Mouse (Mus musculus): ENCODE data around the gene Eras. TPM values are rescaled to one million over a fixed set of nuclear protein-coding genes. Genes with fewer than 3 reads are reported as not detected.
A peak's percentile ranks its signal among the peaks of the same experiment; 100 is the strongest.

The Eras gene
- polyA plus RNA-seq, 1 experiment from 2014 or later = not detected

GRCm38 (mm10) chrX:7907735-7908134 lies 20.7 kb downstream of the Eras start, which contains the start of gene Gm10491:
Gm10491 (minus strand) TSS chrX:7907835.
- 87% methylated on average over 5 of the region's 5 CpGs for WGBS
- no peaks in the 10 kb centered on the region for H3K4me1 ChIP-seq

GRCm38 (mm10) chrX:7904441-7904840 lies 24.0 kb downstream of the Eras start:
- ATAC-seq (ENCODE audit: insufficient read depth, low FRiP score, low read depth) = no peak
- no peak overlapping the region for H3K4me3 ChIP-seq (replicated peaks)
- H3K27ac ChIP-seq = no peak overlapping the region
- no peaks in the 10 kb centered on the region for H3K27me3 ChIP-seq (replicated peaks)
- H3K9me3 ChIP-seq = no peaks in the 10 kb centered on the region
- WGBS = 90% methylated on average over 5 of the region's 5 CpGs
- no peaks in the 10 kb centered on the region for H3K4me1 ChIP-seq
- no peaks in the 10 kb centered on the region for H3K36me3 ChIP-seq
- H3K9ac ChIP-seq = no peak overlapping the region
- no peak overlapping the region for H3K4me2 ChIP-seq

More at GRCm38 (mm10) chrX:7907735-7908134, 20.7 kb downstream of the Eras start, which contains the start of gene Gm10491:
- Histone ChIP-seq H3K36me3 (no peaks in the 10 kb centered on the region), H3K4me3 (replicated peaks) (no peak within 1 kb of the TSS), H3K27ac (no peak within 1 kb of the TSS), H3K9me3 (no peaks in the 10 kb centered on the region), H3K9ac (no peak within 1 kb of the TSS), H3K27me3 (replicated peaks) (no peaks in the 10 kb centered on the region), H3K4me2 (no peak within 1 kb of the TSS)
- ATAC-seq (ENCODE audit: insufficient read depth, low FRiP score, low read depth) = no peak

- Histone ChIP-seq H3K9me3 (no peaks in the 10 kb centered on the region), H3K4me3 (replicated peaks) (peak within 1 kb of the TSS; percentile 56), H3K9ac (peak within 1 kb of the TSS; percentile 33), H3K4me1 (no peaks in the 10 kb centered on the region), H3K27ac (peak within 1 kb of the TSS; percentile 87), H3K4me2 (peak within 1 kb of the TSS; percentile 49), H3K36me3 (no peaks in the 10 kb centered on the region), H3K27me3 (replicated peaks) (no peaks in the 10 kb centered on the region)
- WGBS = 20% methylated on average over 60 of the region's 62 CpGs
- ATAC-seq (ENCODE audit: insufficient read depth, low FRiP score, low read depth) = peak; percentile 99
Observed at GRCm38 (mm10) chrX:7898880-7899874, 29.2 kb downstream of the Eras start, which contains the start of the genes Pqbp1 and Timm17b. Pqbp1 (minus strand) TSS chrX:7899269. Timm17b (plus strand) TSS chrX:7899357.

GRCm38 (mm10) chrX:7898211-7898610 lies 30.2 kb downstream of the Eras start:
- Histone ChIP-seq H3K4me3 (replicated peaks) (peak overlapping the region; percentile 56), H3K27me3 (replicated peaks) (no peaks in the 10 kb centered on the region), H3K36me3 (no peaks in the 10 kb centered on the region), H3K27ac (no peak overlapping the region), H3K4me1 (no peaks in the 10 kb centered on the region), H3K4me2 (peak overlapping the region; percentile 47), H3K9ac (no peak overlapping the region), H3K9me3 (no peaks in the 10 kb centered on the region)
- ATAC-seq (ENCODE audit: insufficient read depth, low FRiP score, low read depth) = no peak
- WGBS = 25% methylated on average over 13 of the region's 13 CpGs

- no peaks in the 10 kb centered on the region for H3K36me3 ChIP-seq
- H3K27me3 ChIP-seq (replicated peaks) = no peaks in the 10 kb centered on the region
- peak within 1 kb of the TSS; percentile 19; the same call in 1 of the 2 replicates for H3K9ac ChIP-seq
- peak within 1 kb of the TSS; percentile 62 for H3K4me3 ChIP-seq (replicated peaks)
- ATAC-seq (ENCODE audit: insufficient read depth, low FRiP score, low read depth) = peak; percentile 93
- H3K27ac ChIP-seq = peak within 1 kb of the TSS; percentile 83
- H3K4me2 ChIP-seq = peak within 1 kb of the TSS; percentile 57
- WGBS = 12% methylated on average over 49 of the region's 49 CpGs
- H3K4me1 ChIP-seq = no peaks in the 10 kb centered on the region; the same call in 1 of the 2 replicates
- no peaks in the 10 kb centered on the region for H3K9me3 ChIP-seq
Observed at GRCm38 (mm10) chrX:7883841-7884567, 44.4 kb downstream of the Eras start, which contains the start of gene Slc35a2. Slc35a2 (plus strand) TSS chrX:7884028.

- Histone ChIP-seq H3K27me3 (replicated peaks) (no peaks in the 10 kb centered on the region), H3K36me3 (0 out of 2 replicates have a peak, but pooled peaks cover 2% of the 10 kb centered on the region), H3K27ac (no peak overlapping the region), H3K9me3 (no peaks in the 10 kb centered on the region), H3K4me1 (no peaks in the 10 kb centered on the region; the same call in 1 of the 2 replicates), H3K9ac (no peak overlapping the region), H3K4me2 (peak overlapping the region; percentile 81), H3K4me3 (replicated peaks) (no peak overlapping the region; the same call in 1 of the 2 replicates)
- ATAC-seq (ENCODE audit: insufficient read depth, low FRiP score, low read depth) = no peak
- 18% methylated on average over 11 of the region's 11 CpGs for WGBS
Observed at GRCm38 (mm10) chrX:7879819-7880218, 48.6 kb downstream of the Eras start.

GRCm38 (mm10) chrX:7878495-7878894 lies 49.9 kb downstream of the Eras start:
- peak; percentile 16 for ATAC-seq (ENCODE audit: insufficient read depth, low FRiP score, low read depth)
- Histone ChIP-seq H3K27me3 (replicated peaks) (no peaks in the 10 kb centered on the region), H3K4me2 (peak overlapping the region; percentile 81), H3K36me3 (0 out of 2 replicates have a peak, but pooled peaks cover 6% of the 10 kb centered on the region), H3K9ac (no peak overlapping the region), H3K4me3 (replicated peaks) (peak overlapping the region; percentile 46), H3K9me3 (no peaks in the 10 kb centered on the region), H3K27ac (no peak overlapping the region), H3K4me1 (no peaks in the 10 kb centered on the region)
- 26% methylated on average over 21 of the region's 21 CpGs for WGBS

- H3K4me2 ChIP-seq = peak within 1 kb of the TSS; percentile 81
- no peaks in the 10 kb centered on the region for H3K4me1 ChIP-seq
- H3K27me3 ChIP-seq (replicated peaks) = no peaks in the 10 kb centered on the region
- no peak within 1 kb of the TSS for H3K27ac ChIP-seq
- no peaks in the 10 kb centered on the region for H3K9me3 ChIP-seq
- H3K9ac ChIP-seq = peak within 1 kb of the TSS; percentile 4; the same call in 1 of the 2 replicates
- peak; percentile 90 for ATAC-seq (ENCODE audit: insufficient read depth, low FRiP score, low read depth)
- WGBS = 6% methylated on average over 38 of the region's 38 CpGs
- peak within 1 kb of the TSS; percentile 46 for H3K4me3 ChIP-seq (replicated peaks)
- H3K36me3 ChIP-seq = peaks cover 9% of the 10 kb centered on the region; the same call in 1 of the 2 replicates
Observed at GRCm38 (mm10) chrX:7878007-7878419, 50.4 kb downstream of the Eras start, which contains the start of gene Pim2. Pim2 (plus strand) TSS chrX:7878262.

Other genes starting within 250 kb of the Eras start
- 0.54 and 0.74 TPM in 2 replicates for gene Magix, start 247.4 kb downstream of the Eras start, polyA plus RNA-seq (2015; fragmentation: Nextera tagmentation; extraction: Ambion mirVana)
- 33.0 and 34.9 TPM in 2 replicates for gene Gpkow, start 231.5 kb downstream of the Eras start, polyA plus RNA-seq (2015; fragmentation: Nextera tagmentation; extraction: Ambion mirVana)
- 32.0 and 32.5 TPM in 2 replicates for gene Wdr45, start 214.3 kb downstream of the Eras start, polyA plus RNA-seq (2015; fragmentation: Nextera tagmentation; extraction: Ambion mirVana)
- 1.5 TPM in 1 of 2 replicates, not detected in the other for gene Gm45208, start 206.4 kb downstream of the Eras start, polyA plus RNA-seq (2015; fragmentation: Nextera tagmentation; extraction: Ambion mirVana)
- 58.3 and 60.9 TPM in 2 replicates for gene Praf2, start 200.2 kb downstream of the Eras start, polyA plus RNA-seq (2015; fragmentation: Nextera tagmentation; extraction: Ambion mirVana)
- 16.0 and 22.2 TPM in 2 replicates for gene Ccdc120, start 177.7 kb downstream of the Eras start, polyA plus RNA-seq (2015; fragmentation: Nextera tagmentation; extraction: Ambion mirVana)
- 26.2 and 29.9 TPM in 2 replicates for gene Tfe3, start 166.0 kb downstream of the Eras start, polyA plus RNA-seq (2015; fragmentation: Nextera tagmentation; extraction: Ambion mirVana)
- gene Gripap1, start 138.8 kb downstream of the Eras start, polyA plus RNA-seq (2015; fragmentation: Nextera tagmentation; extraction: Ambion mirVana) = 38.9 and 42.4 TPM in 2 replicates
- gene Kcnd1, start 106.3 kb downstream of the Eras start, polyA plus RNA-seq (2015; fragmentation: Nextera tagmentation; extraction: Ambion mirVana) = 1.4 and 1.5 TPM in 2 replicates
- gene Otud5, start 87.2 kb downstream of the Eras start, polyA plus RNA-seq (2015; fragmentation: Nextera tagmentation; extraction: Ambion mirVana) = 44.3 and 44.7 TPM in 2 replicates
- gene Pim2, start 50.3 kb downstream of the Eras start, polyA plus RNA-seq (2015; fragmentation: Nextera tagmentation; extraction: Ambion mirVana) = 10.3 and 15.9 TPM in 2 replicates
- 39.0 and 39.4 TPM in 2 replicates for gene Slc35a2, start 44.6 kb downstream of the Eras start, polyA plus RNA-seq (2015; fragmentation: Nextera tagmentation; extraction: Ambion mirVana)
- gene Pqbp1, start 29.3 kb downstream of the Eras start, polyA plus RNA-seq (2015; fragmentation: Nextera tagmentation; extraction: Ambion mirVana) = 110 and 111 TPM in 2 replicates
- gene Timm17b, start 29.2 kb downstream of the Eras start, polyA plus RNA-seq (2015; fragmentation: Nextera tagmentation; extraction: Ambion mirVana) = 141 and 148 TPM in 2 replicates
- not detected in 2 replicates for gene Gm10491, start 20.8 kb downstream of the Eras start, polyA plus RNA-seq (2015; fragmentation: Nextera tagmentation; extraction: Ambion mirVana)
- gene Gm10490, start 19.1 kb downstream of the Eras start, polyA plus RNA-seq (2015; fragmentation: Nextera tagmentation; extraction: Ambion mirVana) = not detected in 2 replicates
- gene Pcsk1n, start 8.8 kb downstream of the Eras start, polyA plus RNA-seq (2015; fragmentation: Nextera tagmentation; extraction: Ambion mirVana) = 13.0 and 13.2 TPM in 2 replicates
- gene Hdac6, start 19.3 kb upstream of the Eras start, polyA plus RNA-seq (2015; fragmentation: Nextera tagmentation; extraction: Ambion mirVana) = 19.9 and 22.4 TPM in 2 replicates
- 4.2 and 9.7 TPM in 2 replicates for gene Gata1, start 49.5 kb upstream of the Eras start, polyA plus RNA-seq (2015; fragmentation: Nextera tagmentation; extraction: Ambion mirVana)
- 1.2 and 1.3 TPM in 2 replicates for gene Glod5, start 89.9 kb upstream of the Eras start, polyA plus RNA-seq (2015; fragmentation: Nextera tagmentation; extraction: Ambion mirVana)
- 46.3 and 47.4 TPM in 2 replicates for gene Suv39h1, start 146.2 kb upstream of the Eras start, polyA plus RNA-seq (2015; fragmentation: Nextera tagmentation; extraction: Ambion mirVana)
- gene Was, start 161.9 kb upstream of the Eras start, polyA plus RNA-seq (2015; fragmentation: Nextera tagmentation; extraction: Ambion mirVana) = 0.48 and 1.2 TPM in 2 replicates
- gene Wdr13, start 204.3 kb upstream of the Eras start, polyA plus RNA-seq (2015; fragmentation: Nextera tagmentation; extraction: Ambion mirVana) = 24.1 and 27.3 TPM in 2 replicates
- 421 and 436 TPM in 2 replicates for gene Rbm3, start 217.3 kb upstream of the Eras start, polyA plus RNA-seq (2015; fragmentation: Nextera tagmentation; extraction: Ambion mirVana)
- gene Tbc1d25, start 247.6 kb upstream of the Eras start, polyA plus RNA-seq (2015; fragmentation: Nextera tagmentation; extraction: Ambion mirVana) = 11.9 and 12.6 TPM in 2 replicates

Measured in stomach, embryonic 15.5 days (tissue).